Mouse (Mus musculus) forebrain, embryonic 11.5 days (tissue): Measurements from ENCODE around the gene Hc. TPM values are rescaled to one million over a fixed set of nuclear protein-coding genes. Genes with fewer than 3 reads are reported as not detected.

ENCODE experiments used
- ATAC-seq: fragments of 200-750 bp; cut with Nextera tagmentation; replicated peaks from 2 replicates; pipeline ENCODE4 v1.8.0; 2017; ENCODE audit warnings: moderate TSS enrichment; ENCODE audit not compliant: low FRiP score
- DNase-seq: peaks from one replicate; pipeline ENCODE4 v3.0.0-alpha.2; 2017; ENCODE audit warnings: low spot score
- H3K27ac ChIP-seq: fragments of 300-500 bp; sonication (generic); 2 replicates; pipeline ENCODE4 v1.5.1; 2014; ENCODE audit warnings: low read depth, low read length
- H3K27me3 ChIP-seq: fragments of 300-500 bp; sonication (generic); 2 replicates; pipeline ENCODE4 v1.6.1; 2014; ENCODE audit warnings: mild to moderate bottlenecking, low read length, mixed read lengths; ENCODE audit not compliant: control insufficient read depth, insufficient read depth
- H3K36me3 ChIP-seq: fragments of 300-500 bp; sonication (generic); 2 replicates; pipeline ENCODE4 v1.6.1; 2014; ENCODE audit warnings: mild to moderate bottlenecking, low read length, moderate library complexity, mixed read lengths; ENCODE audit not compliant: control insufficient read depth, insufficient read depth
- H3K4me1 ChIP-seq: fragments of 300-500 bp; sonication (generic); replicated peaks from 2 replicates; pipeline ENCODE4 v1.6.1; 2014; ENCODE audit warnings: low read length, mixed read lengths; ENCODE audit not compliant: control insufficient read depth, insufficient read depth
- H3K4me2 ChIP-seq: fragments of 300-500 bp; sonication (generic); 2 replicates; pipeline ENCODE4 v1.6.1; 2014; ENCODE audit warnings: low read depth, mild to moderate bottlenecking, low read length, moderate library complexity, mixed read lengths; ENCODE audit not compliant: severe bottlenecking
- H3K4me3 ChIP-seq: fragments of 300-500 bp; sonication (generic); 2 replicates; pipeline ENCODE4 v1.5.1; 2014; ENCODE audit warnings: low read depth, low read length
- H3K9ac ChIP-seq: fragments of 300-500 bp; sonication (generic); 2 replicates; pipeline ENCODE4 v1.6.1; 2014; ENCODE audit warnings: low read length
- H3K9me3 ChIP-seq: fragments of 300-500 bp; sonication (generic); 2 replicates; pipeline ENCODE4 v1.6.1; 2016; ENCODE audit warnings: low read length, mixed read lengths; ENCODE audit not compliant: control insufficient read depth
- WGBS: fragments of 180-500 bp; shearing (Covaris S2); extraction: QIAGEN DNeasy Blood & Tissue Kit; methylation state at CpG from one replicate; pipeline ENCODE4 v1.1.7; 2014; 5-methylcytosine and 5-hydroxymethylcytosine counted together
- polyA plus RNA-seq: library from polyadenylated mRNA; unstranded; fragments of >200 nt; fragmentation: Nextera tagmentation; extraction: Ambion mirVana; gene quantifications from 2 replicates; pipeline ENCODE4 v1.2.1, GENCODE M21; 2014

The Hc gene
- polyA plus RNA-seq, 1 experiment from 2014 or later: 0.76 TPM

GRCm38 (mm10) chr2:35067117-35067516, 5.9 kb upstream of the Hc start:
- no peak for ATAC-seq

GRCm38 (mm10) chr2:35066525-35067082, 5.4 kb upstream of the Hc start:
- H3K27me3 ChIP-seq: no peaks in the 10 kb centered on the region
- 92% methylated on average over 13 of the region's 13 CpGs for WGBS
- no peaks in the 10 kb centered on the region for H3K9me3 ChIP-seq
- DNase-seq: no peak
- H3K4me3 ChIP-seq: no peak overlapping the region
- H3K27ac ChIP-seq: no peak overlapping the region
- H3K4me2 ChIP-seq: no peak overlapping the region
- no peak overlapping the region for H3K9ac ChIP-seq
- ATAC-seq: no peak
- no peaks in the 10 kb centered on the region for H3K36me3 ChIP-seq
- H3K4me1 ChIP-seq: no peaks in the 10 kb centered on the region

More at GRCm38 (mm10) chr2:35067117-35067516, 5.9 kb upstream of the Hc start:
- no peaks in the 10 kb centered on the region for H3K9me3 ChIP-seq
- 88% methylated on average over 11 of the region's 11 CpGs for WGBS
- DNase-seq: no peak
- no peak overlapping the region for H3K4me3 ChIP-seq
- H3K4me1 ChIP-seq: no peaks in the 10 kb centered on the region
- no peak overlapping the region for H3K9ac ChIP-seq
- H3K27ac ChIP-seq: no peak overlapping the region
- H3K4me2 ChIP-seq: no peak overlapping the region
- no peaks in the 10 kb centered on the region for H3K27me3 ChIP-seq
- H3K36me3 ChIP-seq: no peaks in the 10 kb centered on the region

GRCm38 (mm10) chr2:35063333-35064030, 2.2 kb upstream of the Hc start:
- no peak for ATAC-seq
- H3K4me2 ChIP-seq: no peak overlapping the region
- 84% methylated on average over 6 of the region's 6 CpGs for WGBS

GRCm38 (mm10) chr2:35060897-35061296, 341 bp downstream of the Hc start:
- Histone ChIP-seq H3K4me2 (no peak overlapping the region), H3K27me3 (no peaks in the 10 kb centered on the region), H3K27ac (no peak overlapping the region), H3K4me3 (no peak overlapping the region), H3K4me1 (no peaks in the 10 kb centered on the region), H3K9ac (no peak overlapping the region), H3K9me3 (no peaks in the 10 kb centered on the region), H3K36me3 (no peaks in the 10 kb centered on the region)
- ATAC-seq (no peak), DNase-seq (no peak)
- 85% methylated on average over 6 of the region's 6 CpGs for WGBS

More at GRCm38 (mm10) chr2:35063333-35064030, 2.2 kb upstream of the Hc start:
- Histone ChIP-seq H3K36me3 (no peaks in the 10 kb centered on the region), H3K4me3 (no peak overlapping the region), H3K27ac (no peak overlapping the region), H3K9ac (no peak overlapping the region), H3K9me3 (no peaks in the 10 kb centered on the region), H3K27me3 (no peaks in the 10 kb centered on the region), H3K4me1 (no peaks in the 10 kb centered on the region)
- no peak for DNase-seq

- no peaks in the 10 kb centered on the region for H3K4me1 ChIP-seq
- no peak for ATAC-seq
- no peak for DNase-seq
- H3K27me3 ChIP-seq: no peaks in the 10 kb centered on the region
- WGBS: 94% methylated on average over 5 of the region's 5 CpGs
- H3K4me2 ChIP-seq: no peak overlapping the region
- no peak overlapping the region for H3K27ac ChIP-seq
- H3K36me3 ChIP-seq: no peaks in the 10 kb centered on the region
- H3K9ac ChIP-seq: no peak overlapping the region
- no peak overlapping the region for H3K4me3 ChIP-seq
- H3K9me3 ChIP-seq: no peaks in the 10 kb centered on the region
These were observed 982 bp downstream of the Hc start for GRCm38 (mm10) chr2:35060256-35060655.

- Histone ChIP-seq H3K4me2 (no peak overlapping the region), H3K4me1 (no peaks in the 10 kb centered on the region), H3K27me3 (no peaks in the 10 kb centered on the region), H3K9me3 (no peaks in the 10 kb centered on the region), H3K36me3 (no peaks in the 10 kb centered on the region), H3K4me3 (no peak overlapping the region), H3K27ac (no peak overlapping the region), H3K9ac (no peak overlapping the region)
- ATAC-seq (no peak), DNase-seq (no peak)
- WGBS: 83% methylated on average over 2 of the region's 2 CpGs
These were observed 2.9 kb downstream of the Hc start for GRCm38 (mm10) chr2:35058325-35058724.

- H3K27me3 ChIP-seq: no peaks in the 10 kb centered on the region
- no peak overlapping the region for H3K4me2 ChIP-seq
- no peaks in the 10 kb centered on the region for H3K9me3 ChIP-seq
- DNase-seq (no peak), ATAC-seq (no peak)
- no peak overlapping the region for H3K4me3 ChIP-seq
- H3K27ac ChIP-seq: no peak overlapping the region
- H3K4me1 ChIP-seq: no peaks in the 10 kb centered on the region
- H3K36me3 ChIP-seq: no peaks in the 10 kb centered on the region
- H3K9ac ChIP-seq: no peak overlapping the region
- WGBS: 92% methylated on average over 11 of the region's 11 CpGs
These were observed 4.0 kb downstream of the Hc start for GRCm38 (mm10) chr2:35057243-35057642.

GRCm38 (mm10) chr2:35048851-35049250, 12.4 kb downstream of the Hc start:
- no peaks in the 10 kb centered on the region for H3K27me3 ChIP-seq
- H3K9me3 ChIP-seq: no peaks in the 10 kb centered on the region
- DNase-seq (no peak), ATAC-seq (no peak)
- WGBS: 41% methylated on average over 5 of the region's 5 CpGs
- H3K36me3 ChIP-seq: no peaks in the 10 kb centered on the region
- H3K4me1 ChIP-seq: no peaks in the 10 kb centered on the region
- no peak overlapping the region for H3K27ac ChIP-seq
- no peak overlapping the region for H3K9ac ChIP-seq
- no peak overlapping the region for H3K4me3 ChIP-seq
- H3K4me2 ChIP-seq: no peak overlapping the region

- WGBS: 71% methylated on average over 2 of the region's 2 CpGs
- Histone ChIP-seq H3K27me3 (no peaks in the 10 kb centered on the region), H3K4me3 (no peak overlapping the region), H3K9ac (no peak overlapping the region), H3K27ac (no peak overlapping the region), H3K36me3 (no peaks in the 10 kb centered on the region), H3K9me3 (no peaks in the 10 kb centered on the region), H3K4me1 (no peaks in the 10 kb centered on the region), H3K4me2 (no peak overlapping the region)
- ATAC-seq (no peak), DNase-seq (no peak)
These were observed 16.3 kb downstream of the Hc start for GRCm38 (mm10) chr2:35044956-35045355.
